Mouse (Mus musculus): ENCODE measurements around the gene Zmynd15. TPM values are rescaled to one million over a fixed set of nuclear protein-coding genes. Genes with fewer than 3 reads are reported as not detected.
A peak's percentile ranks its signal among the peaks of the same experiment; 100 is the strongest.

The Zmynd15 gene
- polyA plus RNA-seq, 1 experiment from 2014 or later, result 0.63 TPM

GRCm38 (mm10) chr11:70485498-70485897 is 26.3 kb downstream of the Zmynd15 start:
- H3K4me3 ChIP-seq, result no peak overlapping the region
- WGBS, result 68% methylated on average over 2 of the region's 2 CpGs
- H3K27me3 ChIP-seq (replicated peaks), result no peaks in the 10 kb centered on the region
- H3K27ac ChIP-seq, result no peak overlapping the region
- H3K4me1 ChIP-seq, result no peaks in the 10 kb centered on the region
- no peak overlapping the region for H3K4me2 ChIP-seq (replicated peaks)
- no peak for ATAC-seq (ENCODE audit: low FRiP score, low read depth)
- no peaks in the 10 kb centered on the region for H3K9me3 ChIP-seq
- H3K9ac ChIP-seq, result no peak overlapping the region
- no peaks in the 10 kb centered on the region for H3K36me3 ChIP-seq

- H3K4me2 ChIP-seq (replicated peaks), result no peak overlapping the region
- no peaks in the 10 kb centered on the region for H3K4me1 ChIP-seq
- H3K9me3 ChIP-seq, result 0 out of 2 replicates have a peak, but pooled peaks cover 4% of the 10 kb centered on the region
- no peak overlapping the region for H3K27ac ChIP-seq
- H3K9ac ChIP-seq, result no peak overlapping the region
- no peak overlapping the region for H3K4me3 ChIP-seq
- no peak for ATAC-seq (ENCODE audit: low FRiP score, low read depth)
- H3K27me3 ChIP-seq (replicated peaks), result no peaks in the 10 kb centered on the region
- 49% methylated on average over 4 of the region's 4 CpGs for WGBS
- H3K36me3 ChIP-seq, result no peaks in the 10 kb centered on the region
Measured at GRCm38 (mm10) chr11:70487816-70488215, 28.6 kb downstream of the Zmynd15 start.

GRCm38 (mm10) chr11:70489138-70489537 is 29.9 kb downstream of the Zmynd15 start:
- no peak for ATAC-seq (ENCODE audit: low FRiP score, low read depth)
- no peak overlapping the region for H3K4me2 ChIP-seq (replicated peaks)
- 86% methylated on average over 3 of the region's 3 CpGs for WGBS

DNA sequence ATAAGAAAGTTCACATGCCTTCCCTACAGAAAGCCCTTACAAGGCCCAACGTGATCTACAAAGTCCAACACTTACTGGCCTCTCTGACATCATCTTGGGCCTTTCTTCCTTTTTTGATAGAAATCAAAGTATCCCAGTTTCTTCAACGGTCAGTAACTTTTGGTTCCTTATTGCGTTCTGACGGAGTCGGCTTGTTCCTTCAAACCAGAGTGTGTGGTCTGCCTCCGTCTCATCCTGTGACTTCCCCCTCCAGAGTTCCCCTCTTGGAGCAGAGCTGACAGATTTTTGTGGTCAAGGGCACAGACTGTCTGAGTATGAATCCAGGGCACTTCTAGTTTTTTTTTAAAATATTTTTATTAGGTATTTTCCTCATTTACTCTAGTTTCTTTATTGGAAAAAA is 30.5 kb downstream of the Zmynd15 start:
- Histone ChIP-seq H3K9ac (no peak overlapping the region), H3K27me3 (replicated peaks) (no peaks in the 10 kb centered on the region), H3K36me3 (no peaks in the 10 kb centered on the region), H3K27ac (no peak overlapping the region), H3K9me3 (0 out of 2 replicates have a peak, but pooled peaks cover 4% of the 10 kb centered on the region), H3K4me1 (no peaks in the 10 kb centered on the region), H3K4me3 (no peak overlapping the region), H3K4me2 (replicated peaks) (no peak overlapping the region)
- 91% methylated on average over 6 of the region's 6 CpGs for WGBS
- no peak for ATAC-seq (ENCODE audit: low FRiP score, low read depth)

More at GRCm38 (mm10) chr11:70489138-70489537, 29.9 kb downstream of the Zmynd15 start:
- Histone ChIP-seq H3K27me3 (replicated peaks) (no peaks in the 10 kb centered on the region), H3K27ac (no peak overlapping the region), H3K4me3 (no peak overlapping the region), H3K9ac (no peak overlapping the region), H3K4me1 (no peaks in the 10 kb centered on the region), H3K9me3 (0 out of 2 replicates have a peak, but pooled peaks cover 4% of the 10 kb centered on the region), H3K36me3 (no peaks in the 10 kb centered on the region)

- Histone ChIP-seq H3K4me3 (no peak overlapping the region), H3K4me2 (replicated peaks) (no peak overlapping the region), H3K4me1 (no peaks in the 10 kb centered on the region), H3K27ac (no peak overlapping the region), H3K27me3 (replicated peaks) (no peaks in the 10 kb centered on the region), H3K9me3 (no peaks in the 10 kb centered on the region), H3K9ac (no peak overlapping the region), H3K36me3 (no peaks in the 10 kb centered on the region)
- ATAC-seq (ENCODE audit: low FRiP score, low read depth), result no peak
- WGBS, result 79% methylated on average over 14 of the region's 14 CpGs
Measured at GRCm38 (mm10) chr11:70499566-70500475, 40.6 kb downstream of the Zmynd15 start.

DNA sequence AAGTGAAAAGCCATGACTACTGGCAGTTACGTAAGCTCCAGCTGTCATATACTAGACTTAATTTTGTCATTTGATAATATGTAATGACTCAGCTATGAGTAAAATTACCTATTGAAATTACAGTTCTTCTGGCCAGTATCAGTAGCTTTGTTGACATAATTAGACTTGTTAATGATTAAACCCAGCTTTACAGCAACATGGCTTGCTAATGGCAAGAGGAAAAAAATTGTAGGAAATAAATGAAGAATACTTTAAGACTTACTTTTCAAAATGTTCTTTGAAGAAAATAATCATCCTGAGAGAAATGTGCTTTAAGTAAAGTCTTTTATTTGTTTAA is 41.2 kb downstream of the Zmynd15 start:
- no peaks in the 10 kb centered on the region for H3K9me3 ChIP-seq
- H3K27me3 ChIP-seq (replicated peaks), result no peaks in the 10 kb centered on the region
- H3K36me3 ChIP-seq, result no peaks in the 10 kb centered on the region
- H3K4me2 ChIP-seq (replicated peaks), result no peak overlapping the region
- no peak overlapping the region for H3K4me3 ChIP-seq
- no peak overlapping the region for H3K27ac ChIP-seq
- WGBS, result 90% methylated on average over 1 of the region's 1 CpGs
- ATAC-seq (ENCODE audit: low FRiP score, low read depth), result no peak
- no peak overlapping the region for H3K9ac ChIP-seq
- H3K4me1 ChIP-seq, result no peaks in the 10 kb centered on the region

GRCm38 (mm10) chr11:70502018-70502417 is 42.8 kb downstream of the Zmynd15 start:
- H3K9ac ChIP-seq, result no peak overlapping the region
- 78% methylated on average over 3 of the region's 3 CpGs for WGBS
- no peaks in the 10 kb centered on the region for H3K36me3 ChIP-seq
- no peak overlapping the region for H3K27ac ChIP-seq
- H3K9me3 ChIP-seq, result no peaks in the 10 kb centered on the region
- H3K27me3 ChIP-seq (replicated peaks), result no peaks in the 10 kb centered on the region
- no peak overlapping the region for H3K4me2 ChIP-seq (replicated peaks)
- ATAC-seq (ENCODE audit: low FRiP score, low read depth), result no peak
- no peak overlapping the region for H3K4me3 ChIP-seq
- no peaks in the 10 kb centered on the region for H3K4me1 ChIP-seq

GRCm38 (mm10) chr11:70504970-70505369 is 45.7 kb downstream of the Zmynd15 start, which contains the start of gene Tm4sf5:
TSS of gene Tm4sf5 (plus strand) at chr11:70505244.
- Histone ChIP-seq H3K27ac (no peak within 1 kb of the TSS), H3K36me3 (no peaks in the 10 kb centered on the region), H3K9ac (no peak within 1 kb of the TSS), H3K27me3 (replicated peaks) (no peaks in the 10 kb centered on the region), H3K9me3 (no peaks in the 10 kb centered on the region), H3K4me3 (no peak within 1 kb of the TSS), H3K4me2 (replicated peaks) (no peak within 1 kb of the TSS), H3K4me1 (peaks cover 5% of the 10 kb centered on the region; the same call in 1 of the 2 replicates)
- no peak for ATAC-seq (ENCODE audit: low FRiP score, low read depth)
- 81% methylated on average over 9 of the region's 9 CpGs for WGBS

DNA sequence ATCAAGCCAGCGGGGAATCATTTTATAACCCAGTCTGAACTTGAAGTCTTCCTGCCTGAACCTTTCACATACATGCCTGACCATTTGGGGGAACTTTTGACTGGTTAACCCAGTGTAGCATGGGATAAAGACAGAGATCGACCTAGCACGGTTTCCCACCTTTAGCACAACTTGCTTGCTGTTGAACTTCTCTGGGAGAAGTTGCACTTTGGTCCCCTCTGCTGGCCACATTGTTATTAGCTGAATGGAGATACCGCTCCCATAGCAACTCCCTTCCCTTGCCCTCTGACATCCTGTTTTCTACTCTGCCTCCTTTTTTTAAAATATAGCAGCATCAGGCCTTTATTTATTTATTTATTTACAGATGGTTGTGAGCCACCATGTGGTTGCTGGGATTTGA is 47.2 kb downstream of the Zmynd15 start:
- Histone ChIP-seq H3K36me3 (no peaks in the 10 kb centered on the region), H3K4me3 (no peak overlapping the region), H3K4me1 (peaks cover 7% of the 10 kb centered on the region; the same call in 1 of the 2 replicates), H3K27ac (no peak overlapping the region), H3K4me2 (replicated peaks) (no peak overlapping the region), H3K9me3 (no peaks in the 10 kb centered on the region), H3K27me3 (replicated peaks) (no peaks in the 10 kb centered on the region), H3K9ac (no peak overlapping the region)
- no peak for ATAC-seq (ENCODE audit: low FRiP score, low read depth)
- WGBS, result 26% methylated on average over 4 of the region's 4 CpGs

DNA sequence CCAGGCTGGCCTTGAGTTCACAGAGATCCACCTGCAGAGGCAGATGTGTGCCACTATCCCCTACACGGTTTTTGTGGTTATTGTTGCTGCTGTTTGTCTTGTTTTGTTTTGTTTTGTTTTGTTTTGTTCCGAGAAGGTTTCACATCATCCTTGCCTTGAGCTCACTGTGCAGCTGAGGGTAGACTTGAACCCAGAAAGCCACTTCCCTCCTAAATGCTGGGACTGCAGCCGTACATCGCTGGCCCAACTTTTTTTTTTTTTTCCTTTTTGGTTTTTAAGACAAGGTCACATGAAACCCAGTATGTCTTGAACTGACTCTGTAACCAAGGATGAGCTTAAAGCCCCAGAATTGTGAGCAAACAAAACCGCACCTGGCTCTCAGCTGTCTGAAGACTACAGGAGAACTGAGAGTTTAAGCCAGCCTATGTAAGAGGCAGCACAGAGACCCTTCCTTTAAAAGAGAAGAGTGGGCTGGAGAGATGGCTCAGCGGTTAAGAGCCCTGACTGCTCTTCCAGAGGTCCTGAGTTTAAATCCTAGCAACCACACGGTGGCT is 47.8 kb downstream of the Zmynd15 start:
- no peak for ATAC-seq (ENCODE audit: low FRiP score, low read depth)
- 74% methylated on average over 7 of the region's 7 CpGs for WGBS
- no peaks in the 10 kb centered on the region for H3K9me3 ChIP-seq
- H3K27ac ChIP-seq, result no peak overlapping the region
- H3K36me3 ChIP-seq, result no peaks in the 10 kb centered on the region
- H3K27me3 ChIP-seq (replicated peaks), result no peaks in the 10 kb centered on the region
- no peak overlapping the region for H3K4me3 ChIP-seq
- H3K4me2 ChIP-seq (replicated peaks), result no peak overlapping the region
- H3K9ac ChIP-seq, result no peak overlapping the region
- H3K4me1 ChIP-seq, result peaks cover 7% of the 10 kb centered on the region; the same call in 1 of the 2 replicates

- Histone ChIP-seq H3K27me3 (replicated peaks) (no peaks in the 10 kb centered on the region), H3K4me3 (no peak overlapping the region), H3K4me2 (replicated peaks) (peak overlapping the region; percentile 30), H3K36me3 (no peaks in the 10 kb centered on the region), H3K9me3 (no peaks in the 10 kb centered on the region), H3K27ac (no peak overlapping the region), H3K9ac (no peak overlapping the region), H3K4me1 (peaks cover 7% of the 10 kb centered on the region; the same call in 1 of the 2 replicates)
- WGBS, result 10% methylated on average over 19 of the region's 19 CpGs
- ATAC-seq (ENCODE audit: low FRiP score, low read depth), result no peak
Measured at GRCm38 (mm10) chr11:70509753-70510564, 50.7 kb downstream of the Zmynd15 start.

GRCm38 (mm10) chr11:70511242-70511641 is 52.0 kb downstream of the Zmynd15 start:
- H3K9ac ChIP-seq, result no peak overlapping the region
- no peak for ATAC-seq (ENCODE audit: low FRiP score, low read depth)
- H3K4me2 ChIP-seq (replicated peaks), result no peak overlapping the region
- H3K27ac ChIP-seq, result no peak overlapping the region
- WGBS, result 69% methylated on average over 2 of the region's 2 CpGs
- H3K36me3 ChIP-seq, result no peaks in the 10 kb centered on the region
- no peak overlapping the region for H3K4me3 ChIP-seq
- H3K9me3 ChIP-seq, result no peaks in the 10 kb centered on the region
- no peaks in the 10 kb centered on the region for H3K27me3 ChIP-seq (replicated peaks)
- peaks cover 7% of the 10 kb centered on the region; the same call in 1 of the 2 replicates for H3K4me1 ChIP-seq

Data from neural tube, embryonic 12.5 days (tissue).